Mouse (Mus musculus) bone marrow macrophage, adult 2 months (primary cell): ENCODE measurements around the gene Fbxw4. TPM values are rescaled to one million over a fixed set of nuclear protein-coding genes. Genes with fewer than 3 reads are reported as not detected.

Experiments
- H3K27ac ChIP-seq: 2 replicates; pipeline ENCODE4 v1.5.1; 2012; ENCODE audit warnings: low read depth, low read length; ENCODE audit not compliant: insufficient read depth
- H3K4me1 ChIP-seq: 2 replicates; pipeline ENCODE4 v1.6.1; 2012; ENCODE audit warnings: low read length; ENCODE audit not compliant: control insufficient read depth, insufficient read depth
- H3K4me3 ChIP-seq: 2 replicates; pipeline ENCODE4 v1.5.1; 2012; ENCODE audit warnings: mild to moderate bottlenecking, low read length, moderate library complexity; ENCODE audit not compliant: insufficient read depth
- CTCF ChIP-seq: IDR thresholded peaks from 2 replicates; pipeline ENCODE4 v1.5.1; 2012; ENCODE audit warnings: low read depth, mild to moderate bottlenecking, low read length, moderate library complexity
- POLR2A ChIP-seq: IDR thresholded peaks from 2 replicates; pipeline ENCODE4 v1.6.1; 2012; ENCODE audit warnings: mild to moderate bottlenecking, low read depth, low read length, borderline replicate concordance
- polyA plus RNA-seq: library from polyadenylated mRNA; stranded (reverse); fragments of >200 nt; gene quantifications from 2 replicates; pipeline ENCODE4 v1.2.4, GENCODE M21; 2012; ENCODE audit not compliant: missing spikeins, insufficient read depth, insufficient read length

The Fbxw4 gene
- polyA plus RNA-seq, 1 experiment: 50.3 TPM

DNA sequence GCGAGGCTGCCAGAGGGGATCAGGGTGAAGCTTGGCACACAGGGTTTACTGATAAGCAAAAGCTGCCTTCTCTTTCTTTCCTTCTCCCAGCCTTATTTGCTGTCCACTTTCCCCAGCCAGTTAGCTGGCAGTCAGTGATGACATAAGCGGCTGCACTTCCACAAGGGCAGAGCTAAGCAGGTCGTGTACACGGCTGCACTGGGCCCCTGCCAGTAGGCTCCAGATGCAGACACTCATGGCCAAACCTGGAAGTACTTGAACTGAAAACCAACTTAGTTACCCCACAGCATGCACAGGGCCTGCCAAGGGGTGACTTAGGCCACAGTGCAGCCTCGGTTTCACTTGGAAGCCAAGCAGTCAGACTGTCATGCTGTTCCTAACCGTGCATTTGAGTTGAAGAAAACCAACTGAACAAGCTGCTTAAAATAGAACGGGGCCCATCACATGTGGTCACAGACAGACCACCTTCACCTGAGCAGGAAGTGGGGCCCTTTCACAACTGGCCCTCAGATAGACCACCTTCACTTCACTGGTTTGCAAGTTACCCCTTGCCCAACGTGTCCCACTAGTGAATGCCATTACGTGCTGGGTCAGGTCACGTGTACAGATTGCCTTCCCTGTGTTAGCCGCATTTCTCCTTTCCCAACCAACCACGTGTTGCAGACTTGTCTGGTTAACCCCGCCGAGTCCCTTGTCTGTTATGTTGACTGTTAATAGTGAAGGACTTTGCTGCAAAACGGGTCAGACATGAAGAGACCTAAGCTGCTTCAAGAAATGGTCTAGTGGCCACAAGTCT is 129.7 kb downstream of the Fbxw4 start:
- TF ChIP-seq CTCF (no peak), POLR2A (no peak)

DNA sequence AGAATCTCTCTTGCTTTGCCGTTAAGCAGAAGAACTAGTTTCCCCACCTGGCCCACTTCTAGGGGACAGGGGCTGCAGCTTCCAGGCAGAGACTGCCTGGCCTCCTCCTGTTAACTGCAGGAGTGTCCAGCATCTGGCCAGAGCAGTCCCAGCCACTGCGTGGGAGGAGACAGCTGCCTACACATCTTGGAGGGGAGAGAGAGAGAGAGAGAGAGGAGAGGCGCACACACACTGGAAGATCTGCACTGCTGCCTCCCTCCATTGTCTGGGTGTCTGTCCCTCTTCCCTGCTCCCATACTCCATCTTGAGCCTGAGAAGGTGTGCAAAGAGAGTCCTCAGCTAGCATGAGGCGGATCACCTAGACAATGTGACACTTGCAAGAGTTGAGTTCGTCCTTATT is 130.8 kb downstream of the Fbxw4 start:
- Histone ChIP-seq H3K4me3 (no peak overlapping the region), H3K4me1 (peaks cover 12% of the 10 kb centered on the region), H3K27ac (no peak overlapping the region)
- TF ChIP-seq CTCF (no peak), POLR2A (no peak)

More for the DNA sequence above, 129.7 kb downstream of the Fbxw4 start:
- Histone ChIP-seq H3K4me3 (no peak overlapping the region), H3K27ac (no peak overlapping the region), H3K4me1 (peaks cover 12% of the 10 kb centered on the region)

Other genes with a start within 250 kb of the Fbxw4 start
- 9.3 and 10.1 TPM in 2 replicates for gene Poll, start 99.8 kb downstream of the Fbxw4 start, polyA plus RNA-seq
- 35.3 and 36.0 TPM in 2 replicates for gene Gm17018, start 99.7 kb downstream of the Fbxw4 start, polyA plus RNA-seq
- not detected in 2 replicates for gene Fgf8, start 82.6 kb upstream of the Fbxw4 start, polyA plus RNA-seq
- 24.7 and 34.9 TPM in 2 replicates for gene Npm3, start 89.3 kb upstream of the Fbxw4 start, polyA plus RNA-seq
- 84.9 and 93.8 TPM in 2 replicates for gene Mgea5, start 123.5 kb upstream of the Fbxw4 start, polyA plus RNA-seq
- gene Kcnip2, start 155.7 kb upstream of the Fbxw4 start, polyA plus RNA-seq: not detected in 2 replicates